Mouse (Mus musculus): ENCODE results near the gene Txnrd3.

GRCm38 (mm10) chr6:89643798-89644270 lies at the start of gene Txnrd3:
- TF ChIP-seq CTCF (conservative IDR thresholded peaks at IDR 0.05; ENCODE audit: low read length) (no peak), POU5F1 (IDR thresholded peaks at IDR 0.05; ENCODE audit: borderline replicate concordance, low read length) (no peak)
